Mouse (Mus musculus) myocyte (in vitro differentiated cells): ENCODE results near the gene Fstl5.

Source experiments
- CEBPB ChIP-seq: IDR thresholded peaks from 2 replicates; pipeline ENCODE4 v1.6.1; 2011; ENCODE audit warnings: mild to moderate bottlenecking, moderate library complexity; ENCODE audit not compliant: poor library complexity, insufficient read depth, severe bottlenecking
- MAX ChIP-seq: IDR thresholded peaks from one replicate; pipeline ENCODE4 v1.6.1; 2011; ENCODE audit warnings: low read depth, mild to moderate bottlenecking, control low read depth
- MYOD1 ChIP-seq, 3 experiments: IDR thresholded peaks; one replicate each; pipeline ENCODE4 v1.6.1; 2011; ENCODE audit warnings: control low read depth in 2 of 3, low read depth in 2 of 3, mild to moderate bottlenecking in 2 of 3, moderate library complexity in 1 of 3; ENCODE audit not compliant: insufficient read length in 2 of 3, control insufficient read depth in 1 of 3
- MYOG ChIP-seq, 3 experiments: IDR thresholded peaks; one replicate each; pipeline ENCODE4 v1.6.1; 2011; ENCODE audit warnings: control low read depth in 2 of 3, low read depth in 2 of 3, mild to moderate bottlenecking in 2 of 3; ENCODE audit not compliant: insufficient read length in 2 of 3, control insufficient read depth in 1 of 3, insufficient read depth in 1 of 3
- POLR2A ChIP-seq: IDR thresholded peaks from one replicate; pipeline ENCODE4 v1.6.1; 2011; ENCODE audit warnings: low read depth, mild to moderate bottlenecking, control low read depth, moderate library complexity; ENCODE audit not compliant: insufficient read length
- POLR2AphosphoS2 ChIP-seq: IDR thresholded peaks from one replicate; pipeline ENCODE4 v1.6.1; 2011; ENCODE audit warnings: low read depth, control low read depth; ENCODE audit not compliant: insufficient read length
- REST ChIP-seq: IDR thresholded peaks from one replicate; pipeline ENCODE4 v1.6.1; 2011; ENCODE audit warnings: mild to moderate bottlenecking, control low read depth, moderate library complexity; ENCODE audit not compliant: insufficient read depth, insufficient read length
- SRF ChIP-seq: IDR thresholded peaks from one replicate; pipeline ENCODE4 v1.6.1; 2011; ENCODE audit warnings: low read depth; ENCODE audit not compliant: control insufficient read depth, insufficient read length
- TCF12 ChIP-seq: IDR thresholded peaks from one replicate; pipeline ENCODE4 v1.6.1; 2011; ENCODE audit warnings: mild to moderate bottlenecking, control low read depth; ENCODE audit not compliant: poor library complexity, insufficient read depth, severe bottlenecking
- TCF3 ChIP-seq: IDR thresholded peaks from one replicate; pipeline ENCODE4 v1.6.1; 2011; ENCODE audit warnings: low read depth, control low read depth; ENCODE audit not compliant: insufficient read length
- USF1 ChIP-seq: IDR thresholded peaks from one replicate; pipeline ENCODE4 v1.6.1; 2011; ENCODE audit warnings: low read depth, mild to moderate bottlenecking, control low read depth, moderate library complexity

DNA sequence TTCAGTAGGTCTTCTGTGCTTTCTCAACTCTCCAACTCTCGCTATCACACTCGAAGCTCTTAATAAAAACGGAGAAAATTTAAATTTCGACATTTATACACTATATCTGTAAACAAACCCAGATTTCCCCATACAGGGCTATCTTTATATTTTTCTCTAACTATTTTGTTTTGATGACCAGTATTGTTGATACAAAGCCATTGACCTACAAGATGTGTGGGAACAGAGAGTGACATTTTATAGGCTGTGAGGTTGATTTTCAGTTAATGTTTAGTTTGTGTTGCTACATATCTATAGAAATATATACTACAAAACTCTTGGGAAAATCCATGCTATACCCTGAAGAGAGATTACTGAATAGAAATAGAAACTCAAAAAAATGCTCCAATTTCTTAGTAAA, 262.9 kb downstream of the Fstl5 start:
- no peak for TF ChIP-seq POLR2A
- TF ChIP-seq TCF12 = no peak
- no peak for TF ChIP-seq MAX
- TF ChIP-seq USF1 = no peak
- no peak for TF ChIP-seq CEBPB
- TF ChIP-seq MYOG (IDR thresholded peaks at IDR 0.05; ENCODE audit: control insufficient read depth in 1 of 3, insufficient read depth in 1 of 3, insufficient read length in 2 of 3, low read depth in 2 of 3) = no peak
- no peak for TF ChIP-seq POLR2AphosphoS2
- TF ChIP-seq REST = no peak
- TF ChIP-seq TCF3 = no peak
- no peak for TF ChIP-seq SRF
- TF ChIP-seq MYOD1 (IDR thresholded peaks at IDR 0.05; ENCODE audit: control insufficient read depth in 1 of 3, insufficient read length in 2 of 3, low read depth in 2 of 3) = no peak
